Mouse (Mus musculus): Measurements from ENCODE around the gene Hhat. TPM values are rescaled to one million over a fixed set of nuclear protein-coding genes. Genes with fewer than 3 reads are reported as not detected.

Hhat gene
- 2.8 TPM in 2 replicates for polyA plus RNA-seq (2015; fragmentation: Nextera tagmentation; extraction: Ambion mirVana)

DNA sequence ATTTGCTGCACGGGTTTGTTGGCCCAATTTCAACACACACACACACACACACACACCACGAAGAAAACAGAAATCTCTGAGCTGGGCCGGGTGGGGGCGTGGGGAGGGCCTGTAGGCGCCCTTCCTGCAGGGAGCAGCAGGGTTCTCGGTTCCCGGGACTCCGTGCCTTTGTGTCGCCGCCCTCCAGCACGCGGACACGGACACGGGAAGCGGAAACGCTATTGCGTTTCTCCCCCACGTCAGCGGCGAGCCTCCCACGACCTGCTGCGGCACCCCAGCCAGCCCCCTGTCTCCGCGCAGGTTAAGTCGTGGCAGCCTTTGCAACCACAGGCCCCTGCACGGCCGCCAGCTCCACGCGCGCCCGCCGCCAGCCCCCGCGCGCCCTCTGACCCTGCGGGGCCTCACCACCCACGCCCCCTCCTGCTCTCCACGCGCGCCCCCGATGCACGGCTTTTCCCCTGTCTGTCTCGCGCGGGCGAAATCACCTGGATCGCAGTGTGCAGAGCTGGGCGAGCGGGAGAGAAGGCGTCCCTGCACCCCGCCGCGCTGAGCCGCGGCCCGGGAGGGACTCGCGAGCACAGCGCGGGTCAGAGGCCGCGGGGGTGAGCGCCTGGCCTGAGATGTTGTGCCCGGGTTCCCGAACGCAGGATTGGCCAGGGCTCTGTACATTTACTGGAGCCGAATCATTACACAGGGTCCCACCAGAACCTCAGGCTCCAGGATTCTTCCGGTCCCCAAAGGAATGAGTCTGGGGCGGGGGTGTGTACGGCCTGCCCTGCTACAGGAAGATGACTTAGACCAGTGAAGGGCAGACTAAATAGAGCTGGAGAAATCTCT, at the start of gene Hhat:
Gene Hhat, minus strand, starts transcription at position 729 of the 837 bp plus-strand sequence.

Other genes starting within 250 kb of the Hhat start
- gene Sertad4, start 84.5 kb upstream of the Hhat start, polyA plus RNA-seq (2015; fragmentation: Nextera tagmentation; extraction: Ambion mirVana): 11.4 and 13.9 TPM in 2 replicates

All from neural tube, postnatal 0 days (tissue).